Mouse (Mus musculus) heart, adult 2 months (tissue): ENCODE measurements around the gene Tamm41. TPM values are rescaled to one million over a fixed set of nuclear protein-coding genes. Genes with fewer than 3 reads are reported as not detected.

ENCODE experiments used
- DNase-seq, 2 experiments: peaks; one replicate each; pipeline ENCODE4 v3.0.0; 2021
- H3K27ac ChIP-seq: fragments of 200-600 bp; 2 replicates; pipeline ENCODE4 v1.8.1; 2022
- H3K27me3 ChIP-seq: fragments of 200-500 bp; 2 replicates; pipeline ENCODE4 v1.6.1; 2012; ENCODE audit warnings: mild to moderate bottlenecking, low read length, inconsistent platforms, mixed read lengths; ENCODE audit not compliant: control insufficient read depth, insufficient read depth
- H3K36me3 ChIP-seq: fragments of 200-500 bp; 2 replicates; pipeline ENCODE4 v1.6.1; 2012; ENCODE audit warnings: low read length, inconsistent platforms; ENCODE audit not compliant: control insufficient read depth, insufficient read depth
- H3K4me1 ChIP-seq: fragments of 200-500 bp; 2 replicates; pipeline ENCODE4 v1.6.1; 2011; ENCODE audit warnings: low read length; ENCODE audit not compliant: control insufficient read depth, insufficient read depth
- H3K4me3 ChIP-seq: fragments of 200-600 bp; 2 replicates; pipeline ENCODE4 v1.8.1; 2022
- H3K79me2 ChIP-seq: fragments of 200-500 bp; replicated peaks from 2 replicates; pipeline ENCODE4 v1.6.1; 2012; ENCODE audit warnings: mild to moderate bottlenecking, inconsistent platforms, low read length, moderate library complexity, mixed read lengths; ENCODE audit not compliant: control insufficient read depth, insufficient read depth
- H3K9ac ChIP-seq: fragments of 200-500 bp; 2 replicates; pipeline ENCODE4 v1.6.1; 2012; ENCODE audit warnings: low read depth, mild to moderate bottlenecking, control low read depth, inconsistent platforms, low read length, mixed read lengths
- CTCF ChIP-seq: fragments of 200-600 bp; IDR thresholded peaks from 2 replicates; pipeline ENCODE4 v1.8.1; 2022; ENCODE audit warnings: antibody characterized with exemption, mild to moderate bottlenecking, moderate library complexity
- EP300 ChIP-seq: fragments of 200-500 bp; IDR thresholded peaks from 2 replicates; pipeline ENCODE4 v1.6.1; 2011; ENCODE audit warnings: low read depth, low read length, control low read depth; ENCODE audit not compliant: insufficient read depth
- POLR2A ChIP-seq: fragments of 200-500 bp; IDR thresholded peaks from 2 replicates; pipeline ENCODE4 v1.6.1; 2011; ENCODE audit warnings: mild to moderate bottlenecking, low read depth, low read length, control low read depth; ENCODE audit not compliant: insufficient read depth
- WGBS: fragments of 180-500 bp; shearing (Covaris S2); methylation state at CpG from one replicate; pipeline ENCODE4 v1.1.7; 2018; 5-methylcytosine and 5-hydroxymethylcytosine counted together
- intact Hi-C: fragments of 180-260 bp; cut with DNase I; formaldehyde crosslinking; loops from one replicate; pipeline ENCODE4 v1.15.1; 2025
- polyA plus RNA-seq: library from polyadenylated mRNA; depleted of rRNA; stranded (reverse); fragments of >200 nt; gene quantifications from 2 replicates; pipeline ENCODE4 v1.2.3, GENCODE M21; 2012
- total RNA-seq, 2 experiments: library from RNA; stranded (reverse); gene quantifications; 2 replicates each; pipeline ENCODE4 v1.2.3; 2021

Gene Tamm41
- total and polyA plus RNA-seq, 3 experiments, result 11.3 to 12.9 (median 12.8) TPM

DNA sequence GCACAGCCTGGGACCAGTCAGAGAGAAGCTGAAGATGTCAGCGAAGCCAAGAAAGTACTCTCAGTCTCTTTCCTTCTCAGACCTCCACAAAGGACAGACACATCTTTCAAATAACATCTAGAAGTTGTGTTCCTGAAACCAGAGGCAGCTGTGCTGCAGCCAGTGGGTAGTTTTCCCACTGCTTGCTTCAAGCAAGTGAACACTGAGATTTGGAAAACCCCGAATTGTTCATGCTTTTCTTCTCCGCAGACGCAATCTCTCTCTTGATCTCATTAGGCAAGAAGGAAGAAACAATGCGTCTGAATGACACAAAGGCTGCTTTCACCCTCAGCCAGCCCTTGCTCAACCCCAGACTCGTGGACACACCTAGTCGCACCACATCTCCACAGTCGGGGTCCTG is 25.9 kb downstream of the Tamm41 start:
- H3K36me3 ChIP-seq, result no peaks in the 10 kb centered on the region
- H3K4me1 ChIP-seq, result no peaks in the 10 kb centered on the region; the same call in 1 of the 2 replicates
- H3K4me3 ChIP-seq, result no peak overlapping the region
- H3K9ac ChIP-seq, result no peak overlapping the region
- no peak overlapping the region for H3K27ac ChIP-seq
- intact Hi-C loops, result no loop called here
- H3K79me2 ChIP-seq, result no peaks in the 10 kb centered on the region
- no peak for TF ChIP-seq EP300
- no peak for DNase-seq
- WGBS, result 82% methylated on average over 8 of the region's 8 CpGs
- no peaks in the 10 kb centered on the region for H3K27me3 ChIP-seq

DNA sequence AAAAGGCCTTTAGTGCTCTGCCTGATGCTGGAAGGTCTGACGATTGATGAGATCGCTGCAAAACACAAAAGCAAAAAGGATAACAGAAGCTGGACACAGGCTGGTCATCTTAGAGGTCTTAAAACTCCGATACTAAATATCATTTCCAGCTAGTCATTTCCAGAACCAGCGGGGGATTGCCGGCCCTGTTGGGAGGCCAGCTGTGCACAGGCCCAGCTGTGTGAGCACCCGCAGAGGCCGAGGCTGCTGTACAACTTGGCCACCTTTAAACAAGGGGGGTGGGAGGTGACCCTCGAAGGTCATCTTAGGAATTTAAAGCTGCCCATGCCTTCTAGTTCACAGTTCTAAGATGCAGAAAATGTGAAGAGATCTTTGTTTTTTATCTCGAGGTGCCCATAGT is 26.9 kb downstream of the Tamm41 start:
- intact Hi-C loops, result no loop called here
- H3K27me3 ChIP-seq, result no peaks in the 10 kb centered on the region

DNA sequence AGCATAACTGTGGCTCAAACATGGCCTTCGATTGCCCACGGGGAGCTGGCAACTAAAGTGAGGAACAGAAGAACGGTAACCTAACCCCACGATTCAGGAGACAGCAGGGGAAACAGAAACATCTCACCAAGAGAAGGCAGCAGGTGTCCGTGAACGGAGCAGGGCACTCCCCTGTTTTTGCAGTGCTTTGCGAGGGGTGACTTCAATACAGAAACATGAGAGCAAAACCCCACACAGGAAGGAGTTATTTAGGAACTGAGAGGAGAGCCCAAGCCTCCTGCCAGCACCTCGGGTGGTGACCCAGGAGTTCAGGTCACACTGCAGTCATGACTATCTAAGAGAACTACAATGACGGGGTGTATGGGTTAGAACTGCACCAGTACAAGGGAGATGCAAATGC is 27.4 kb downstream of the Tamm41 start:
- Histone ChIP-seq H3K27me3 (no peaks in the 10 kb centered on the region), H3K4me1 (no peaks in the 10 kb centered on the region; the same call in 1 of the 2 replicates), H3K4me3 (no peak overlapping the region), H3K27ac (no peak overlapping the region), H3K36me3 (no peaks in the 10 kb centered on the region), H3K79me2 (no peaks in the 10 kb centered on the region), H3K9ac (no peak overlapping the region)
- DNase-seq, result no peak
- 87% methylated on average over 9 of the region's 9 CpGs for WGBS
- no peak for TF ChIP-seq CTCF
- intact Hi-C loops, result no loop called here

More for the DNA sequence above, 26.9 kb downstream of the Tamm41 start:
- WGBS, result 88% methylated on average over 9 of the region's 9 CpGs
- no peaks in the 10 kb centered on the region for H3K36me3 ChIP-seq
- TF ChIP-seq CTCF (no peak), EP300 (no peak), POLR2A (no peak)
- no peak overlapping the region for H3K27ac ChIP-seq
- DNase-seq, result no peak
- no peak overlapping the region for H3K9ac ChIP-seq
- H3K4me3 ChIP-seq, result no peak overlapping the region
- H3K79me2 ChIP-seq, result no peaks in the 10 kb centered on the region
- no peaks in the 10 kb centered on the region; the same call in 1 of the 2 replicates for H3K4me1 ChIP-seq

DNA sequence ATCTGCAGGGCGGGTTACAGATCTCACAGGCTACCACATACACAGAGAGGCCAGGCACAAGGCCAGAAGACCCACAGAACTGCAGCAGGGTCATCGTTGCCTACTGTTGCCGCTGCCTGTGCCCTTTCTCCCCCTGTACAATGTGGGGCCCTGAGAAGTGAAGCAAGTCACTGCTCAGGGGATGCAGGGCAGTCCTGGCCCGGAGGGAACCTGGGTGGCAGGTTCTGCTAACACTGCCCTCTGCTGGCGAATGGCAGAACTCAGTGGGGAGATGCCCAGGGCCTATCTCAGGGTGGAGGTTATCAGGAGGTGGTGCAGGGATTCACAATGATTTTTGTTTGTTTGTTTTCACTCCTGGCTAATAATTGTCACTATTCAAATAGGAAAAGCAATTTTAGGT is 29.9 kb downstream of the Tamm41 start:
- Histone ChIP-seq H3K27me3 (no peaks in the 10 kb centered on the region), H3K4me1 (no peaks in the 10 kb centered on the region; the same call in 1 of the 2 replicates), H3K27ac (no peak overlapping the region), H3K36me3 (no peaks in the 10 kb centered on the region), H3K79me2 (no peaks in the 10 kb centered on the region), H3K9ac (no peak overlapping the region), H3K4me3 (no peak overlapping the region)
- WGBS, result 27% methylated on average over 5 of the region's 5 CpGs
- no peak for TF ChIP-seq EP300
- peak; percentile 97 for TF ChIP-seq CTCF
- TF ChIP-seq POLR2A, result no peak
- DNase-seq, result peak; percentile 72 to 83
- intact Hi-C loops, result loop anchor here (1.0 kb wide), 2 partner anchors 79 to 283 kb away; no protein-coding TSS in a partner anchor

DNA sequence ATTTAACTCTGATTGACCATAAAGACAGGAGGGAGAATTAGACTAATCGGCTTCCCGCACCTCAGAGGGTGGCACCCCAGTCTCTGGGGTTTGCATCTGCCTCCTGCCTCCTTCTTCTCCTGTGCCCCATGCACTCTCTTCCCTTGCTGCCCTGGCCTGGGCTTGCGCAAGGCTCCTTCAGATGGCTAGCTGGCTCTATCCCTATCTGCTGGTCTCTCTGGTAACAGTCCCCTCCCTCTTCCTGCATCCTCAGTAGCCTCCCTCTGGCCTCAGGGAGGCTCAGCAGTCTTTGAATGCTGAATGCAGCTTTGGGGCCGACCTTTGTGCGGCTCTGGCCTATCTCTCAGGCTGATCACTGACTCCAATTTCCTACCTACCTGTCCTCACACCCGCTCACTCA is 30.7 kb downstream of the Tamm41 start:
- no peak overlapping the region for H3K27ac ChIP-seq
- no peak overlapping the region for H3K4me3 ChIP-seq
- H3K4me1 ChIP-seq, result no peaks in the 10 kb centered on the region; the same call in 1 of the 2 replicates
- peak; percentile 62 to 71 for DNase-seq
- H3K79me2 ChIP-seq, result no peaks in the 10 kb centered on the region
- H3K27me3 ChIP-seq, result no peaks in the 10 kb centered on the region
- no peaks in the 10 kb centered on the region for H3K36me3 ChIP-seq
- 53% methylated on average over 6 of the region's 6 CpGs for WGBS
- no peak for TF ChIP-seq POLR2A
- TF ChIP-seq CTCF, result 0 out of 2 replicates have a peak, but pooled peaks have one; percentile 3
- no peak overlapping the region for H3K9ac ChIP-seq
- intact Hi-C loops, result loop anchor here (1.0 kb wide), 1 partner anchor 79 kb away; no protein-coding TSS in a partner anchor

DNA sequence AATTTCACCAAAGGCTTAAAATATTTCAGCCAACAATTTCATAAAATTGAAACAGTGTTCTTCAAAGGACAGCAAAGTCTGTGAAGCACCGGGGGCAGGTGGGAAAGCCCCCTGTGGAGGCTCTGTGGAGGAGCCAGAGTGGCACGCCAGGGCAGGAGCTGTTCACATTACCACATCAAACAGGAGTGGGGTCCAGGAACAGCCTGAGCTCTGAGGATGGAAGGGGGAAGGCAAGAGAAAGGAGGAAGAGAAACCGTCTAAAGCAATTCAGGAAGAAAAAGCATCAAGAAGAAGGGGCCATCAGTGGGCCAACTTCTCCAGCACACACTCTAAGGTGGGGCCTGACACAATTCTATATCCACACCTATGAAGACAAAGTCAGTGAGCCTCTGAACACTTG is 31.6 kb downstream of the Tamm41 start:
- Histone ChIP-seq H3K27me3 (no peaks in the 10 kb centered on the region), H3K79me2 (no peaks in the 10 kb centered on the region), H3K9ac (no peak overlapping the region), H3K4me1 (no peaks in the 10 kb centered on the region; the same call in 1 of the 2 replicates), H3K4me3 (no peak overlapping the region), H3K36me3 (no peaks in the 10 kb centered on the region), H3K27ac (no peak overlapping the region)
- DNase-seq, result no peak
- intact Hi-C loops, result no loop called here
- WGBS, result 86% methylated on average over 3 of the region's 3 CpGs
- TF ChIP-seq EP300 (no peak), POLR2A (no peak), CTCF (no peak)
